ENCODE assay signal across 10 mouse cellular contexts in the genomic region with DNA sequence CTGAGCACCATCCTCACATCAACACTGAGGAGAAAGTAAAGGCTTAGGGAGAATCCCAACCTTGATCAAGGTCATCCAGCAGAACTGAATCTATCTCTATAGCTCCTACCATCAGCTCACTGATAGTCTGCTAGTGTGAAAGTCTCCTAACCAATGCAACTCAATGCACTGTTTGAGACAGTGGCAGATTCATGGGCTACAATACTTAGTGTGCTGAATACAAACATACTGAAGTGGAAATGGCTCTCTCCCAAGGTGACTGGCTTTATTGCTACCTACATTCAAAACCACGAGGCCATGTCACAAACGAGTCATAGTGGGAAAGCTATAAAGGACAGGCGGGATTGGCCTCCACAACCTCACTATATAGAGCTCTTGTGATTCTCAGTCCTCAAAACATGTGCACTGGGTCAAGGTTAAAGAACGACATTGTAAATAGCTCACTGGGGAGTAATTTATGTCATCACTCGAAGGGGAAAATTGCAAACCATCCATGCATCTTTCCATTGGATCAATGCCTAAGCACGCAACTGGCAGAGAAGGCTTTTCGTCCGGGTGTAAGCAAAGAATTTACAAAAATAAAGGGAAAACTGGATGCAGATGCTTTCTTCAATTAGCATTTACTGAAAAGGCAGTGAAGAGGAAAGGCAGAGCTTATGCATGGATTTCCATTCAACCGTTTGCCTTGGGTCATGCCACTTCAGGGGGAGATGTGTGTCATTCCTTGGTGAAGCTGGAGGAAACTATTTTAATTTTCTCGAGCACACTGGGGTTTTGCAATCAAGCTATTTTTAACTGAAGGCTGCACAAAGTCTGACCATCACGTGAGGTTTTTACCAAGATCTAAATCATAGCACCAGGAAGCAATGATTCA.
A peak's percentile ranks its signal among the peaks of the same experiment; 100 is the strongest.
DNase-seq lines count a peak whose midpoint lies in the region; ATAC-seq and TF ChIP-seq lines count a peak whose summit lies in the region.
"Had no signal": no experiment of that assay in that cellular context is flagged by ENCODE, and none has a peak within 500 bp of the region (broad histone marks: within the 10 kb centered on the region; RNA-seq: fewer than 3 reads in every experiment).

No protein-coding gene starts in this region.

- TF ChIP-seq EP300 in lung, postnatal 0 days (IDR thresholded peaks at IDR 0.05) = peak; percentile 32; the same call in 1 of the 2 replicates

- H3K4me2 ChIP-seq in lung, postnatal 0 days (replicated peaks; ENCODE audit: low read depth, low read length) = no peak overlapping the region
- H3K4me2 ChIP-seq in forebrain, embryonic 13.5 days = peak overlapping the region; percentile 13; the same call in 1 of the 2 replicates
- 0 out of 2 replicates have a peak overlapping the region, but pooled peaks have one; percentile 14 for H3K4me2 ChIP-seq in neural tube, embryonic 12.5 days (replicated peaks)

- DNase-seq in gastrocnemius, adult 18-20 months (ENCODE audit: low spot score) = peak; percentile 9
- DNase-seq in gastrocnemius, adult 2 months = no peak
- peak; percentile 80 for DNase-seq in lung, postnatal 0 days (ENCODE audit: low spot score)
- DNase-seq in lung, postnatal 14 days = no peak
- no peak for DNase-seq in layer of hippocampus, postnatal 25 days (ENCODE audit: extremely low spot score in 1 of 2, low spot score in 1 of 2)
- DNase-seq: liver; thymus, postnatal 4 days had no signal

- H3K27me3 ChIP-seq in lung, postnatal 0 days (replicated peaks; ENCODE audit: insufficient read depth, low read length) = no peaks in the 10 kb centered on the region
- no peaks in the 10 kb centered on the region for H3K27me3 ChIP-seq in forebrain, embryonic 13.5 days
- no peaks in the 10 kb centered on the region for H3K27me3 ChIP-seq in neural tube, embryonic 12.5 days (replicated peaks)

- peak; percentile 33 for ATAC-seq in lung, postnatal 0 days
- peak; percentile 43; the same call in 1 of the 2 replicates for ATAC-seq in forebrain, embryonic 13.5 days
- ATAC-seq in neural tube, embryonic 12.5 days (ENCODE audit: low FRiP score, low read depth) = peak; percentile 73
- no peak for ATAC-seq in inflammation-experienced regulatory T-cells, adult 6 months

- no peak overlapping the region for H3K9ac ChIP-seq in lung, postnatal 0 days (replicated peaks; ENCODE audit: low read depth)
- H3K9ac ChIP-seq in forebrain, embryonic 13.5 days = no peak overlapping the region
- no peak overlapping the region for H3K9ac ChIP-seq in neural tube, embryonic 12.5 days

- no peak for TF ChIP-seq CTCF in gastrocnemius, adult 2 months (IDR thresholded peaks at IDR 0.05)
- no peak for TF ChIP-seq CTCF in lung, postnatal 0 days (IDR thresholded peaks at IDR 0.05)

- no peak overlapping the region for H3K27ac ChIP-seq in gastrocnemius, adult 2 months
- H3K27ac ChIP-seq in lung, postnatal 0 days (ENCODE audit: low read length) = 0 out of 2 replicates have a peak overlapping the region, but pooled peaks have one; percentile 4
- H3K27ac ChIP-seq in forebrain, embryonic 13.5 days = peak overlapping the region; percentile 75
- H3K27ac ChIP-seq in neural tube, embryonic 12.5 days = no peak overlapping the region

- no peak overlapping the region for H3K4me3 ChIP-seq in gastrocnemius, adult 2 months
- no peak overlapping the region for H3K4me3 ChIP-seq in lung, postnatal 0 days (ENCODE audit: low read depth, low read length)
- no peak overlapping the region for H3K4me3 ChIP-seq in forebrain, embryonic 13.5 days
- H3K4me3 ChIP-seq in neural tube, embryonic 12.5 days = no peak overlapping the region

- H3K9me3 ChIP-seq in lung, postnatal 0 days (ENCODE audit: low read length) = no peaks in the 10 kb centered on the region
- H3K9me3 ChIP-seq in forebrain, embryonic 13.5 days (replicated peaks) = no peaks in the 10 kb centered on the region
- H3K9me3 ChIP-seq in neural tube, embryonic 12.5 days = no peaks in the 10 kb centered on the region

- intact Hi-C loops in gastrocnemius, adult 2 months (cut with DNase I) = no loop called here

- H3K4me1 ChIP-seq in lung, postnatal 0 days (ENCODE audit: insufficient read depth, low read depth, low read length) = peaks cover 2% of the 10 kb centered on the region; the same call in 1 of the 2 replicates
- H3K4me1 ChIP-seq in forebrain, embryonic 13.5 days = peaks cover 64% of the 10 kb centered on the region
- H3K4me1 ChIP-seq in neural tube, embryonic 12.5 days = peaks cover 38% of the 10 kb centered on the region

- H3K36me3 ChIP-seq in lung, postnatal 0 days (ENCODE audit: insufficient read depth, low read length) = no peaks in the 10 kb centered on the region
- H3K36me3 ChIP-seq in forebrain, embryonic 13.5 days (ENCODE audit: poor library complexity, severe bottlenecking) = peaks cover 25% of the 10 kb centered on the region
- H3K36me3 ChIP-seq in neural tube, embryonic 12.5 days = peaks cover 3% of the 10 kb centered on the region; the same call in 1 of the 2 replicates

- 38% methylated on average over 11 of the region's 11 CpGs for WGBS in lung, postnatal 0 days
- 26% methylated on average over 11 of the region's 11 CpGs for WGBS in forebrain, embryonic 13.5 days
- 25% methylated on average over 11 of the region's 11 CpGs for WGBS in neural tube, embryonic 12.5 days

Comparison
In these comparisons a context has a peak if more than half of its experiments do, and no peak if none do; other contexts are left out.
1. DNase-seq: peak in gastrocnemius, adult 18-20 months (single experiment) and lung, postnatal 0 days (single experiment); none in gastrocnemius, adult 2 months (single experiment), lung, postnatal 14 days (single experiment) and layer of hippocampus, postnatal 25 days (0 of 2).
2. H3K27ac ChIP-seq: peak in lung, postnatal 0 days (single experiment) and forebrain, embryonic 13.5 days (single experiment); none in gastrocnemius, adult 2 months (single experiment) and neural tube, embryonic 12.5 days (single experiment).